Mouse (Mus musculus) hindbrain, embryonic 16.5 days (tissue): ENCODE results near the gene Col17a1. TPM values are rescaled to one million over a fixed set of nuclear protein-coding genes. Genes with fewer than 3 reads are reported as not detected.

ENCODE experiments used
- ATAC-seq: fragments of 200-750 bp; cut with Nextera tagmentation; 2 replicates; pipeline ENCODE4 v1.8.0; 2017; ENCODE audit warnings: moderate TSS enrichment, moderate library complexity
- H3K27ac ChIP-seq: fragments of 300-500 bp; sonication (generic); 2 replicates; pipeline ENCODE4 v1.5.1; 2014; ENCODE audit warnings: low read depth, mild to moderate bottlenecking, control low read depth, low read length, moderate library complexity
- H3K27me3 ChIP-seq: fragments of 300-500 bp; sonication (generic); replicated peaks from 2 replicates; pipeline ENCODE4 v1.6.1; 2014; ENCODE audit warnings: low read length; ENCODE audit not compliant: control insufficient read depth, insufficient read depth
- H3K36me3 ChIP-seq: fragments of 300-500 bp; sonication (generic); 2 replicates; pipeline ENCODE4 v1.6.1; 2014; ENCODE audit warnings: mild to moderate bottlenecking, low read length, moderate library complexity, mixed read lengths; ENCODE audit not compliant: control insufficient read depth, insufficient read depth
- H3K4me1 ChIP-seq: fragments of 300-500 bp; sonication (generic); 2 replicates; pipeline ENCODE4 v1.6.1; 2014; ENCODE audit warnings: low read depth, low read length; ENCODE audit not compliant: control insufficient read depth, insufficient read depth
- H3K4me2 ChIP-seq: fragments of 300-500 bp; sonication (generic); 2 replicates; pipeline ENCODE4 v1.6.1; 2014; ENCODE audit warnings: mild to moderate bottlenecking, low read length, control low read depth, moderate library complexity
- H3K4me3 ChIP-seq: fragments of 300-500 bp; sonication (generic); 2 replicates; pipeline ENCODE4 v1.5.1; 2014; ENCODE audit warnings: mild to moderate bottlenecking, low read length, control low read depth, moderate library complexity
- H3K9ac ChIP-seq: fragments of 300-500 bp; sonication (generic); 2 replicates; pipeline ENCODE4 v1.6.1; 2014; ENCODE audit warnings: low read depth, mild to moderate bottlenecking, control low read depth, low read length, moderate library complexity
- H3K9me3 ChIP-seq: fragments of 300-500 bp; sonication (generic); 2 replicates; pipeline ENCODE4 v1.6.1; 2014; ENCODE audit warnings: mild to moderate bottlenecking, low read length, moderate library complexity; ENCODE audit not compliant: control insufficient read depth
- WGBS: fragments of 180-500 bp; shearing (Covaris S2); extraction: QIAGEN DNeasy Blood & Tissue Kit; methylation state at CpG from one replicate; pipeline ENCODE4 v1.1.7; 2014; 5-methylcytosine and 5-hydroxymethylcytosine counted together
- polyA plus RNA-seq: library from polyadenylated mRNA; unstranded; fragments of >200 nt; fragmentation: Nextera tagmentation; extraction: Ambion mirVana; gene quantifications from 2 replicates; pipeline ENCODE4 v1.2.1, GENCODE M21; 2015

The Col17a1 gene
- polyA plus RNA-seq, 1 experiment from 2014 or later: 0.39 TPM

DNA sequence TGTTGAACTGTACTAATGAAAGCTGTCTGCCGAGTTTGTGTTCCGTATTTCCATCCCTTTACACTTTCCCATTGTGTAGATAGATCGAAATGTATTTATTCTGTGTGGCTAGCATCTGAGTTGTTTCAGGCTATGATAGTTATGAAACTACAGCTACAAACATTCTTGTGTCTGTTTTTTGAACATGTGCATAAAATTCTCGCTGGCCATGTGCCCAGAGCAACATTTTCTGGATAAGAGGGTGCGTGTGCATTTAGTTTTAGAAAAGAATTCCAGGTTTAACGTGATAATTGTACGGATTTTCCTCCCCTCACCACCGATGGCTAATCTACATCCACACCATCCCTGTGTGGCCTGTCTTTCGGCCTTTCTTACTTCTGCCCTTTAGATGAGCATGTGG lies 21.6 kb upstream of the Col17a1 start:
- Histone ChIP-seq H3K36me3 (no peaks in the 10 kb centered on the region), H3K27me3 (no peaks in the 10 kb centered on the region), H3K4me1 (no peaks in the 10 kb centered on the region), H3K9me3 (no peaks in the 10 kb centered on the region), H3K4me2 (no peak overlapping the region), H3K27ac (no peak overlapping the region), H3K9ac (no peak overlapping the region), H3K4me3 (no peak overlapping the region)
- ATAC-seq: no peak
- 82% methylated on average over 9 of the region's 9 CpGs for WGBS

DNA sequence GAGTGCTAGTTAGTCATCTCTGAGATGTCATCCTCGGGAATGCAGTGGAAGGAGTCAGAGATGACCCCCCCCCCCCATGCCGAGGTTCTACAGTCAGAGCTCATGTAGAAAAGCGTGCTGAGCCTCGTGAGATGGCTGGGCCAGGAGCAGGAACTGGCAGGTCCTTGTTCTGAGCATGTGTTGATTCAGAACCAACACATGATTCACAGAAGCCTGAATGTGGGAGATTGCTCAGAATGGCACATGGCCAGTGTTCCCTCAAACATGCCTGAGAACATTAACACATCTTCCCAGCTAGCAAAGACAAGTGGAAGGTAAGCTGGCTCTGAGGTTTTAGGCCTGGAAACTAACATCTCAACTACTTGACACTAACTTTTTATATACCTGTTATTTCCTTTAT lies 18.5 kb upstream of the Col17a1 start:
- no peak overlapping the region for H3K4me3 ChIP-seq
- no peaks in the 10 kb centered on the region; the same call in 1 of the 2 replicates for H3K9me3 ChIP-seq
- H3K4me1 ChIP-seq: no peaks in the 10 kb centered on the region
- H3K36me3 ChIP-seq: no peaks in the 10 kb centered on the region
- no peaks in the 10 kb centered on the region for H3K27me3 ChIP-seq
- no peak for ATAC-seq
- no peak overlapping the region for H3K4me2 ChIP-seq
- 89% methylated on average over 4 of the region's 4 CpGs for WGBS
- H3K27ac ChIP-seq: no peak overlapping the region
- no peak overlapping the region for H3K9ac ChIP-seq

DNA sequence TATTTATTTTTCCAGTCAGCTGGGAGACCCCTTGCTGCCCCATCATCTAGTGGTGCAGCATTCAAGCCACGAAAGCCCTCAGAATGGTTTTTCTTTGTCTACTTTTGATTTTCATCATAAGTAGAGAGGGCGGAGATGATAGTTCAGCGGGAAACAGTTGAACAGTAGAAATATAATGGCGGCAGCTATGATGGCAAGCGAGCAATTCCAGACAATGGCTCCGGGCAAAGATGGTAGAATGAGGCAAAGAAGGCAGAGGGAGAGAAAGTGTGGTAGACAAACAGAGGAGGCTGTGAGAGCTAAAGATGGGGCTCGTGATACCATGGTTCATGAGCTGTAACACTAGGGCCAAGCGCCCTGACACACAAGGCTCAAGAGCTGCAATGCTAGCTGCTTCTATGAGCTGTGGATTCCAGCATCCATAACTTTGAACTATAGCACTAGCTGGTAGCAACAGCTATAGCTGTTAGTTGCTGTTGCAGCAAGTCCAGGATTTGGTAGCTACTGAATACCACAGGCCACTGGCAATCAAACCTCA lies 13.9 kb upstream of the Col17a1 start:
- H3K4me3 ChIP-seq: no peak overlapping the region
- H3K9me3 ChIP-seq: no peaks in the 10 kb centered on the region; the same call in 1 of the 2 replicates
- no peaks in the 10 kb centered on the region for H3K4me1 ChIP-seq
- WGBS: 91% methylated on average over 8 of the region's 8 CpGs
- no peak overlapping the region for H3K9ac ChIP-seq
- no peaks in the 10 kb centered on the region for H3K36me3 ChIP-seq
- H3K27me3 ChIP-seq: no peaks in the 10 kb centered on the region
- no peak overlapping the region for H3K27ac ChIP-seq
- no peak overlapping the region for H3K4me2 ChIP-seq
- no peak for ATAC-seq

DNA sequence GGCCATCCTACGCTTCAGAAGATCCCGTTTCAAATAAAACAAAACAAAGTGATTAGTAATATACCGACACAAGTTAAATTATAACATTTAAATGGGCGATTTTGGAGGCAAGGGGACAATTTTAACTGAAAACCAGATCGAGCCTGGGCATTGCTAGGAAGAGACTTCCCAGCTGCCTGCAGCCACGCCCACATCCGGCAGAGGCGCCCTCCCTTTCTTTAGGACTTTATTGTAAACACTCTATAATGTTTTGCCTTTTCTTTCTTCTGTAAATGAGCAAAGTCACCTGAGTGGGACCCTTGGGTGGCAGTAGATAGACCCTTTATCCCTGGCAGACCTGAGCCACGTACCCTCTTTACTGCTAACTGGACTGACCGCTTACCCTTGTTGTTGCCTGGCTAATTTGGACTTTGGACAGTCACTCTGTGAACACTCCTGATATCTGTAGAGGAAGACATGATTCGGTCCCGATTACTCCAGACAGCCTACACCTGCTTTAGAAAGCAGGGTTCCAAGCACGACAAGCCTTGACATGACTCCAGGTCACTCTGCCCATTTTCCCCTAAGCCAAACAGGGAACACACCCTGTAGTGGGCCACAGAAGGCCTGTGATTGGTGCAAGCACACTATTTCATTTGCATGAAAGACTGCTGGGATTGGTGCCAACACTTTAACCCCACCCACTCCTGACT lies 13.3 kb upstream of the Col17a1 start:
- no peak for ATAC-seq
- Histone ChIP-seq H3K27ac (no peak overlapping the region), H3K4me3 (no peak overlapping the region), H3K27me3 (no peaks in the 10 kb centered on the region), H3K4me1 (no peaks in the 10 kb centered on the region), H3K36me3 (no peaks in the 10 kb centered on the region), H3K4me2 (no peak overlapping the region), H3K9ac (no peak overlapping the region), H3K9me3 (no peaks in the 10 kb centered on the region; the same call in 1 of the 2 replicates)
- 79% methylated on average over 13 of the region's 13 CpGs for WGBS

DNA sequence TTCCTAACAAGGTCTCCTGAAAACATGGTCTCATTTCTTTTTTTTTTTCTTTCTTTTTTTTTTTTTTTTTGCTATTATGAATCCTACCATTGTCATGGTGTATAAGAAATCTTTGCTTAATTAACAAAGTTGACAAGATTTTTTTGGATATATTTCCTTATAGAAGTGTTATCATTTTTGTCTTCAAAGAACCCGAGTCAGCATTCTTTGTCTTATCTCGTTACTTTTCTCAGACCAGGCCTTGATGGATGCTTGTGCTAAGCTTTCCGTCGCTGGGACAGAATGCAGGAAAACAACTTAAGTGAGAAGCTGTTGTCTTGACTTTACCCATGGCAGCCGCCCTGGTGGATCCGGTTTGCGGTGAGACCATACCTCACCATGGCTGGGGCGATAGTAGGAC lies 8.6 kb upstream of the Col17a1 start:
- Histone ChIP-seq H3K9me3 (no peaks in the 10 kb centered on the region), H3K4me2 (no peak overlapping the region), H3K9ac (no peak overlapping the region), H3K27me3 (no peaks in the 10 kb centered on the region), H3K4me3 (no peak overlapping the region), H3K36me3 (no peaks in the 10 kb centered on the region), H3K27ac (no peak overlapping the region), H3K4me1 (no peaks in the 10 kb centered on the region)
- 90% methylated on average over 8 of the region's 8 CpGs for WGBS
- ATAC-seq: no peak

DNA sequence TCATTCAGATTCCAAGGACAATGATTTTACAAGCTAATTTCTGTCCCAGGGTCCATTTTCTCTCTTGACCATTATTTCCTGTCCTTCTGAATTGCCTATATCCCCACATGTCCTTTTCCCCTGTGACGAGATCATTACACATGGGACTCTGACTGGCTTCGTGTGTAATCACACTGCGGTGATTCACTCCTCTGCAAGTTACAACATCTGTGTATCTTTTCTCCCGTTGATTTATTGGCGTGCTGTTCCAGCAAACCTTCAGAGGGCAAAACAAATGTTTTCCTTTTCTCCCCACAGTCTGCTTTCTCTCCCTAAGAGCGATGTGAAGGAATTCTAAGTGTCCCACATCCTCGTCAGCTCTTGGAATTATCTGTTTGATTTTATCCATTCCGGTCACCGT lies 7.8 kb upstream of the Col17a1 start:
- H3K36me3 ChIP-seq: no peaks in the 10 kb centered on the region

DNA sequence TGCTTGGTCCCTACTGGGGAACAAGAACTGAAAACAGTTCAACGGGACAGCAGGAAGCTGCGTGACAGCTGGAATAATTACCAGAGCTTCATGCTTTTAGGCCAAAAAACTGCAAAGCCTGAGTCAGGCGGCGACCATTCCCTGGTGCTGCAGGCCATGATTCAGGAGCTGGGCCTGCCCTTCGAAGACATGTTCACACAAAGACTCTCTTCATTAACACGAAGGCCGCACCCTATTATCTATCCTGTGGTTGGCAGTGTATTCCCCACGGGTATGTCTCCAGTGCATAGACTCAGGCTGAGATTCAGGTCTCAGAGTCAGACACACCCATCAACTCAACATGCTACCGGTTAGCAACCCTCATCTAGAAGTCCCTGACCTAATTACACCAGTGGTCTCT lies 6.4 kb upstream of the Col17a1 start:
- 89% methylated on average over 9 of the region's 9 CpGs for WGBS

More for the DNA sequence above, 7.8 kb upstream of the Col17a1 start:
- no peak overlapping the region for H3K4me2 ChIP-seq
- 74% methylated on average over 9 of the region's 9 CpGs for WGBS
- H3K27ac ChIP-seq: no peak overlapping the region
- ATAC-seq: no peak
- H3K4me1 ChIP-seq: no peaks in the 10 kb centered on the region
- H3K4me3 ChIP-seq: no peak overlapping the region
- H3K27me3 ChIP-seq: no peaks in the 10 kb centered on the region
- H3K9me3 ChIP-seq: no peaks in the 10 kb centered on the region
- H3K9ac ChIP-seq: no peak overlapping the region

DNA sequence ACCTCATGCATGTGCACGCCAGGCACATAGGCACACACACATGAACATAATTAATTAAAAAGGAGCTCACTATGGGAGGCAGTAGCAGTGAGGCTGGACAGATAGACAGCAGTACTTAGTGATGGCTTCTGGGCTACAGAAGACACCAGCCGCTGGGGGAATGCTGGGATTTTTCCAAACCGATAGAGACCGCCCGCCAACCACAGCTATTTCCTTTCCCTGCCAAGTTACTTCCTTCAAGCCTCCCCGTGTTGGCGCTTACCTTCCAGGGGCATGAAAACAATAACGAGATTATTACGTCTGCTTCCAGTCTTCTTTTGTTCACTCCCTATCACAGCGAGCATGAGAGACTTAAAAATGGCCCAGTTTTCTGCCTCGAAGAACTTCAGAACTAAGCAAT lies 5.2 kb upstream of the Col17a1 start:
- Histone ChIP-seq H3K4me2 (no peak overlapping the region), H3K36me3 (no peaks in the 10 kb centered on the region), H3K9ac (no peak overlapping the region), H3K4me3 (no peak overlapping the region), H3K9me3 (no peaks in the 10 kb centered on the region), H3K27ac (no peak overlapping the region), H3K27me3 (no peaks in the 10 kb centered on the region), H3K4me1 (no peaks in the 10 kb centered on the region)
- no peak for ATAC-seq
- 87% methylated on average over 11 of the region's 11 CpGs for WGBS

More for the DNA sequence above, 6.4 kb upstream of the Col17a1 start:
- no peak overlapping the region for H3K4me2 ChIP-seq
- no peak overlapping the region for H3K9ac ChIP-seq
- no peaks in the 10 kb centered on the region for H3K9me3 ChIP-seq
- no peak overlapping the region for H3K4me3 ChIP-seq
- H3K4me1 ChIP-seq: no peaks in the 10 kb centered on the region
- ATAC-seq: no peak
- no peaks in the 10 kb centered on the region for H3K36me3 ChIP-seq
- no peak overlapping the region for H3K27ac ChIP-seq
- no peaks in the 10 kb centered on the region for H3K27me3 ChIP-seq

DNA sequence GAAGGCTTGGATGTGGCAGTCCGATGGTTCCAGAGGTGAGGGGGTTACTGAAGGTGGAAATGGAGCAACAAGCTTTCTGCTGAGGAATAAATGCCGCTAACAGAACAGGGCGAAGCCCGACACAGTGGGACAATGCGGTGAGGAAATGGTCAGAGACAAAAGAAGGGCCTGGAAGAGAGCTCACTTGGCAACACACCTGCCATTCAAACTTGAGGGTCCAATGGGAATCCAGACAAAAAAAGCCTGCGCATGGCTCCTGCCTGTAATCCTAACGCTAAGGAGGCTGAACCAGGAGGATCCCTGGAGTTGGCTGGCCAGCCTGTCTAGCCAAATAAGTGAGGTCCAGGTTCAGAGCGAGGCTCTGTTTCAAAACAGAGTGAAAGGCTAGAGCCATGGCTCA lies 4.5 kb upstream of the Col17a1 start:
- no peak overlapping the region for H3K27ac ChIP-seq
- no peaks in the 10 kb centered on the region for H3K4me1 ChIP-seq
- no peak for ATAC-seq
- no peaks in the 10 kb centered on the region for H3K9me3 ChIP-seq
- no peak overlapping the region for H3K4me3 ChIP-seq
- H3K27me3 ChIP-seq: no peaks in the 10 kb centered on the region
- 92% methylated on average over 8 of the region's 8 CpGs for WGBS
- H3K4me2 ChIP-seq: no peak overlapping the region
- H3K36me3 ChIP-seq: no peaks in the 10 kb centered on the region
- no peak overlapping the region for H3K9ac ChIP-seq
